Mouse (Mus musculus): ENCODE measurements at regions not wholly inside any gene's neighbourhood (a gene's known extent, or its start where the extent isn't known, plus 50 kb on each side); places are given as distances from the start of the nearest gene placed in this dataset.

DNA sequence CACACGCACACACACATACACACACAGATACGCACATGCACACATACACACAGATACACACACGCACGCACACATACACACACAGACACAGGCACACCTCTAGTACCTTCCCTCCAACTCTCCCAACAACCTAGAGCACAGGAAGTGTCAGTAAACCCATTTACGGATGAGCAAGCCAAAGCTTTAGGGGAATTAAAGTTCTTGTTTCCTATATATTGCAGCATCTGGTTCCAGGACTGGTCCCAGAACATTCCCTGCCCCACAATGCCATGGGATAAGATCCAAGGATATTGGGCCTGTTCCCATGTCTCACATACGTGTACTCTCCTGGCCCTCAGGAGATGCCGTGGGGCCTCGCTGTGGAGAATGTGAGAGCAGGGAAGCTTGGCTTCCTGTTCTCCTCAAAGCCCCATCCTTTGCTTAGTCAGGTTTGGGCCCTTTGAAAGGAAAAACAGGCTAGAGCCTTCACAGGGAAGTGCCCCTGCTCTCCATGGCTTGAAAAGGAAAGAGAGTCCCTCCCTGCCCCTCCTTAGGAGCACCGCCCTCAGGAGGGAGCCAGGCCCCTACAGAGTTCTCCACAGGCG, 75.9 kb downstream of the Zfp36l2 start:
- Histone ChIP-seq H3K36me3 (ENCODE audit: control insufficient read depth, insufficient read depth, low read length) (no peaks in the 10 kb centered on the region), H3K9ac (ENCODE audit: low read depth, low read length) (0 out of 2 replicates have a peak overlapping the region, but pooled peaks have one; percentile 35), H3K4me3 (ENCODE audit: low read depth, low read length) (no peak overlapping the region), H3K4me1 (ENCODE audit: control insufficient read depth, insufficient read depth, low read length) (peaks cover 20% of the 10 kb centered on the region), H3K27me3 (replicated peaks; ENCODE audit: control insufficient read depth, insufficient read depth, low read length) (no peaks in the 10 kb centered on the region), H3K27ac (replicated peaks; ENCODE audit: low read depth, low read length) (peak overlapping the region; percentile 82), H3K4me2 (ENCODE audit: low read depth, low read length) (no peak overlapping the region; the same call in 1 of the 2 replicates), H3K9me3 (ENCODE audit: control insufficient read depth, low read length) (no peaks in the 10 kb centered on the region)
- WGBS = 52% methylated on average over 9 of the region's 10 CpGs
- DNase-seq (ENCODE audit: low spot score) = peak; percentile 48
- ATAC-seq (ENCODE audit: low read depth) = no peak

DNA sequence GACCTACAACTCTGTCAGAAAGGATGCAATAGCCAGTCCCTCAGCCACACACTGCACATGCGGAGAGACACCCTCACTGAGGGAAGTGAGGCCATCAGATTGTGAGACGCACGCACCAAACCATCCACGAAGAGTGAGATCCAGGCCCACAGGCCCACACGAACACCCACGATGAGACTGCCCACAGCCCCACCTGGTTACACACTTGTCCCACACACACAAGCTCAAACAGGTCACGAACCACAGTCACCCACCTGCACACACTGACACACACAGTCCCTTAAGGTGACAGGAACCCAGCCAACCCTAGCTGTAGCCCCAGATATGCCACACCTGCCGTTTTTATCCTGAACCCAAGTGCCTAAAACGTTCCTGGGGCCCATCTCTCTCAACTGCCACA, 76.8 kb downstream of the Zfp36l2 start:
- H3K27ac ChIP-seq (replicated peaks; ENCODE audit: low read depth, low read length) = peak overlapping the region; percentile 39; the same call in 1 of the 2 replicates
- no peak overlapping the region for H3K9ac ChIP-seq (ENCODE audit: low read depth, low read length)
- ATAC-seq (ENCODE audit: low read depth) (no peak), DNase-seq (ENCODE audit: low spot score) (no peak)
- H3K36me3 ChIP-seq (ENCODE audit: control insufficient read depth, insufficient read depth, low read length) = no peaks in the 10 kb centered on the region
- no peaks in the 10 kb centered on the region for H3K27me3 ChIP-seq (replicated peaks; ENCODE audit: control insufficient read depth, insufficient read depth, low read length)
- H3K4me3 ChIP-seq (ENCODE audit: low read depth, low read length) = no peak overlapping the region
- H3K4me2 ChIP-seq (ENCODE audit: low read depth, low read length) = no peak overlapping the region
- WGBS = 87% methylated on average over 9 of the region's 9 CpGs
- no peaks in the 10 kb centered on the region for H3K9me3 ChIP-seq (ENCODE audit: control insufficient read depth, low read length)
- H3K4me1 ChIP-seq (ENCODE audit: control insufficient read depth, insufficient read depth, low read length) = peaks cover 16% of the 10 kb centered on the region

DNA sequence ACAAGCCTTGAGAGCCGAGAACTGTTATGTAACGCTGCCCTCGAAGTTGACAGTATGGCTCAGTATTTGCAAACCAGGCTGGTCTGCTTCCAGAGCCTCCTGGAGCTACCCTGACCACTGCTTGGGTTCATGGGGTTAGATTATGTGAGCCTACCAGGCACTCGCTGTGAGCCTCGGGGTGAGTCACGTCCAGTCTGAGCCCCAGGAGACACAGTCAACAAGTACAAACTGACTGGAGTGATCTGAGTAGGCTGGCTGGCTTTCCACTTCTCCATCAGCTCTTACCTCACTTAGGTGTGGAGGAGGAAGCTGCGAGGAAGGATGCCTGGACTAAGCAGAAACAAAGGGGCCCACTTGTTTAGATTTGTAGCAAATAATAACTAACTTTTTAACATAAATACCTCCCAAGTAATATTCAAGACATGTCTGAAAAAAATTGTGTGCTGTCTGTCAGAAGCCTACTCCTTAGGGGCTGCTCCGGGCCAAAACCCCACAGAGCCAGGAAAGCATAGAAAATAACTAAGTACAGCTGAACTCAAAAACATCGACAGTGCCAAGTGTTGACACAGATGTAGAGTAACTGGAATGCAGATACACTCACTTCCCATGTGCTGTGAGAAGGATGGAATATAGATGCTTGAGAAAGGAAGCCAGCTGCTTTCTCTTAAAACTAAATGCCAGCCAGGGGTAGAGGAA, 77.6 kb downstream of the Zfp36l2 start:
- H3K36me3 ChIP-seq (ENCODE audit: control insufficient read depth, insufficient read depth, low read length) = no peaks in the 10 kb centered on the region
- H3K4me1 ChIP-seq (ENCODE audit: control insufficient read depth, insufficient read depth, low read length) = peaks cover 11% of the 10 kb centered on the region
- no peak overlapping the region for H3K4me3 ChIP-seq (ENCODE audit: low read depth, low read length)
- H3K9ac ChIP-seq (ENCODE audit: low read depth, low read length) = no peak overlapping the region
- WGBS = 52% methylated on average over 9 of the region's 9 CpGs
- no peak; the same call in 1 of the 2 replicates for ATAC-seq (ENCODE audit: low read depth)
- peak overlapping the region; percentile 53; the same call in 1 of the 2 replicates for H3K27ac ChIP-seq (replicated peaks; ENCODE audit: low read depth, low read length)
- H3K9me3 ChIP-seq (ENCODE audit: control insufficient read depth, low read length) = no peaks in the 10 kb centered on the region
- peak; percentile 83 for DNase-seq (ENCODE audit: low spot score)
- no peaks in the 10 kb centered on the region for H3K27me3 ChIP-seq (replicated peaks; ENCODE audit: control insufficient read depth, insufficient read depth, low read length)
- no peak overlapping the region for H3K4me2 ChIP-seq (ENCODE audit: low read depth, low read length)

DNA sequence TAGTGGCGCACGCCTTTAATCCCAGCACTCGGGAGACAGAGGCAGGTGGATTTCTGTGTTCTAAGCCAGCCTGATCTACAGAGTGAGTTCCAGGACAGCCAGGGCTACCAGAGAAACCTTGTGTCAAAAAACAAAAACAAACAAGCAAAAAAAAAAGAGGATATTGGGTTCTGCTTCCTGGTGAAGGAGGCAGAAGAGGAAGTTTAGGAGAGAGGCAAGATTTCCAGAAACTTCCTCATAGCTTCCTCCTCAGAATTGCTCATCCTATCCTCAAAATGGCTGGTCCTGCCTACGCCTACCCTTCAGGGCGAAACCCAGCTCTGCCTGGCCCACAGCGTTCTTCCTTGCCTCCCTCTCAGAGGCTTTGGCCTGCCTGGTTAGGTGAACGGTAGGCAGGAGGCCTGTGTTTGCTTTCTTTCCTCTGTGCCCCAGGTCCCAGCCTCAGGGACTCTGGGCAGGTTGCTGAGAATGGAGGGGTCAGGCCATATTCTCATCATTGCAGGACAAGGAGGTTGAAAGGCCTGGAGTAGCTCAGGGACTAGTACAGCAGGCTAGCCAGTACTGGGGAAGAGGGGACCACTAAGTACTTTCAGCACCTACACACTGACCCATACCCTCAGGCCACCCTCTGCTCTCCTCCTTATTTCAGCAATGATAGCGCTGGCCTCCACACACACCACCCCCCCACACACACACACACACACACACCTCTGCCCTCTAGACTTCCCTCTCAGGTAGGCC, 79.6 kb downstream of the Zfp36l2 start:
- H3K4me2 ChIP-seq (ENCODE audit: low read depth, low read length) = no peak overlapping the region
- H3K27me3 ChIP-seq (replicated peaks; ENCODE audit: control insufficient read depth, insufficient read depth, low read length) = no peaks in the 10 kb centered on the region
- DNase-seq (ENCODE audit: low spot score) = no peak
- no peak overlapping the region for H3K27ac ChIP-seq (replicated peaks; ENCODE audit: low read depth, low read length)
- no peaks in the 10 kb centered on the region for H3K36me3 ChIP-seq (ENCODE audit: control insufficient read depth, insufficient read depth, low read length)
- 82% methylated on average over 8 of the region's 8 CpGs for WGBS
- peaks cover 19% of the 10 kb centered on the region for H3K4me1 ChIP-seq (ENCODE audit: control insufficient read depth, insufficient read depth, low read length)
- no peak for ATAC-seq (ENCODE audit: low read depth)
- H3K9me3 ChIP-seq (ENCODE audit: control insufficient read depth, low read length) = no peaks in the 10 kb centered on the region
- H3K4me3 ChIP-seq (ENCODE audit: low read depth, low read length) = no peak overlapping the region
- H3K9ac ChIP-seq (ENCODE audit: low read depth, low read length) = no peak overlapping the region

DNA sequence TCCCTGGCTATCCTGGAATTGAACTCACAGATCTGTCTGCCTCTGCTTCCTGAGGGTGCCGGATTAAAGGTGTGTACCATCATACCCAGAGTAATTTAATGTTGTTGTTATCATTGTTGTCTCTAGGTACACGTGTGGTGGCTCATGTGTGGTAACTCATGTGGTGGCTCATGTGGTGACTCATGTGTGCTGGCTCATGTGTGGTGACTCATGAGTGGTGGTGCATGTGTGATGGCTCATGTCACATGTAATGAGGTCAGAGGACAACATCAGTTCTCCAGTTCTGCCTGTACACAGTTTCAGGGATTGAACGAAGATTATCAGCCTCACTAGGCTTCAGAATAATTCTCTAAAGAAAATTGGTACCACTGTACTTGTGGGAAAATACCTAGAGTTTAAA, 80.2 kb downstream of the Zfp36l2 start:
- H3K27me3 ChIP-seq (replicated peaks; ENCODE audit: control insufficient read depth, insufficient read depth, low read length) = no peaks in the 10 kb centered on the region
- no peak overlapping the region for H3K9ac ChIP-seq (ENCODE audit: low read depth, low read length)
- no peak overlapping the region for H3K27ac ChIP-seq (replicated peaks; ENCODE audit: low read depth, low read length)
- ATAC-seq (ENCODE audit: low read depth) (no peak), DNase-seq (ENCODE audit: low spot score) (no peak)
- WGBS = 72% methylated on average over 3 of the region's 3 CpGs
- H3K4me1 ChIP-seq (ENCODE audit: control insufficient read depth, insufficient read depth, low read length) = peaks cover 16% of the 10 kb centered on the region
- no peak overlapping the region for H3K4me3 ChIP-seq (ENCODE audit: low read depth, low read length)
- no peaks in the 10 kb centered on the region for H3K36me3 ChIP-seq (ENCODE audit: control insufficient read depth, insufficient read depth, low read length)
- H3K9me3 ChIP-seq (ENCODE audit: control insufficient read depth, low read length) = no peaks in the 10 kb centered on the region
- no peak overlapping the region for H3K4me2 ChIP-seq (ENCODE audit: low read depth, low read length)

DNA sequence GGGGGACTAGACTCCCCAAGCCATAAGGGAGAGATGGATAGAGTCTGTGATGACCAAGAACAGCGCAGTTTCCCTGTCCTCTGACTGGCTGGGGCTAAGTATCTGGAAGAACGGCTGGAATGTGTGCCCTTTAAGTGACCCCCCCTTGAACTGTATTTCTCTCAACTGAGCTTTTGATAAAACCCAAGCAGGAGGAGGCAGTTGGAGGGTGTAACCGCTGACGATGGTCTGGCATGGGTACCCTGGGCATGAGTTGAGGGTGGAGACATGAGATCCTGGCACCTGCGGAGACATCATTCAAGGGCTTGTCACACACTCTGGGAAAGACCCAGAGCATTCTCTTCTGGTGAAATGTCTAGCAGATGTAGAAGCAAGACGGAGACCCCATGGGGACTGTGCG, 83.5 kb downstream of the Zfp36l2 start:
- no peaks in the 10 kb centered on the region for H3K9me3 ChIP-seq (ENCODE audit: control insufficient read depth, low read length)
- no peaks in the 10 kb centered on the region for H3K36me3 ChIP-seq (ENCODE audit: control insufficient read depth, insufficient read depth, low read length)
- H3K27ac ChIP-seq (replicated peaks; ENCODE audit: low read depth, low read length) = no peak overlapping the region
- ATAC-seq (ENCODE audit: low read depth) (no peak), DNase-seq (ENCODE audit: low spot score) (no peak)
- no peaks in the 10 kb centered on the region for H3K27me3 ChIP-seq (replicated peaks; ENCODE audit: control insufficient read depth, insufficient read depth, low read length)
- peaks cover 16% of the 10 kb centered on the region for H3K4me1 ChIP-seq (ENCODE audit: control insufficient read depth, insufficient read depth, low read length)
- no peak overlapping the region for H3K4me2 ChIP-seq (ENCODE audit: low read depth, low read length)
- no peak overlapping the region for H3K9ac ChIP-seq (ENCODE audit: low read depth, low read length)
- 66% methylated on average over 7 of the region's 7 CpGs for WGBS
- no peak overlapping the region for H3K4me3 ChIP-seq (ENCODE audit: low read depth, low read length)

DNA sequence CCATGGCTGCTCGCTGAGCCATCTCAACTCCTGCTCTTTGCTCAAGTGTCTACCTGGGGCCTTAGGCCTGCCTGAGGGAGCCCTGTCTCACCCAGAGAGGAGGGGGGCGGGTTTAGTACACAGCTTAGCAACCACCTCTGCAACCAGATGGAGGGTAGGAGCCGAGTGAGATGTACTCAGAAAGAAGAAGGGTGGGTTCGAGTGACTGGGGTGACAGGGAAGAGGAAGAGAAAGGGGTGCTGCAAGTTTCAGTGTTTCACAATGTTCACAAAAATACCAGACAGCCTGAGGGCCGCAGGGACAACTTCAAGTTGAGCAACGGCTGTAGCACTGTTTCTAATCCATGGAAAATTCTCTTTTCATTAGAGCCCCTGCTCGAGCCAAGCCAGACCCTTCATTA, 84.4 kb downstream of the Zfp36l2 start:
- ATAC-seq (ENCODE audit: low read depth) (no peak), DNase-seq (ENCODE audit: low spot score) (no peak)
- 53% methylated on average over 7 of the region's 7 CpGs for WGBS

DNA sequence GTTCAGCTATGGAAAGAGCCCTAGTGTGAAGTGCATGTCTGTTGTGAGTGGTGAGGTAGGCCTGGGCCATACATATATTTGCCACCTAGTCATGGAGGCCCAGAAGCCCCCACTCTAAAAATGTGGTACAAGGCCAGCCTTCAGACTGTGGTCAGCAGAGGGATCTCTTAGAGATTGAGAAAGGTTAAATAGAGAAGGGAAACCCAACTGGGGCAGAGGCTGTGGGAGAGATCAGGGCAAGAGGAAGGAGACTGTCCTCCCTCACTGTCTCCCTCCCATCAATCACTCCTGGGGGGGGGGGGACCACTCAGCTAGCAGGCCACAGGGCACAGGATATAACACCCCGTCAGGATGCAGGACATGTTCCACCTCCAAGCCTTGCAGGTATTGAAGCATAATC, 86.1 kb downstream of the Zfp36l2 start:
- WGBS = 100% methylated on average over 1 of the region's 1 CpGs
- no peaks in the 10 kb centered on the region for H3K36me3 ChIP-seq (ENCODE audit: control insufficient read depth, insufficient read depth, low read length)
- H3K9ac ChIP-seq (ENCODE audit: low read depth, low read length) = no peak overlapping the region
- no peak overlapping the region for H3K4me2 ChIP-seq (ENCODE audit: low read depth, low read length)
- no peak overlapping the region for H3K27ac ChIP-seq (replicated peaks; ENCODE audit: low read depth, low read length)
- no peak for ATAC-seq (ENCODE audit: low read depth)
- no peaks in the 10 kb centered on the region for H3K9me3 ChIP-seq (ENCODE audit: control insufficient read depth, low read length)
- no peak overlapping the region for H3K4me3 ChIP-seq (ENCODE audit: low read depth, low read length)
- H3K27me3 ChIP-seq (replicated peaks; ENCODE audit: control insufficient read depth, insufficient read depth, low read length) = no peaks in the 10 kb centered on the region
- H3K4me1 ChIP-seq (ENCODE audit: control insufficient read depth, insufficient read depth, low read length) = peaks cover 18% of the 10 kb centered on the region
- DNase-seq (ENCODE audit: low spot score) = no peak

More for the DNA sequence above, 84.4 kb downstream of the Zfp36l2 start:
- Histone ChIP-seq H3K9me3 (ENCODE audit: control insufficient read depth, low read length) (no peaks in the 10 kb centered on the region), H3K4me3 (ENCODE audit: low read depth, low read length) (no peak overlapping the region), H3K27ac (replicated peaks; ENCODE audit: low read depth, low read length) (no peak overlapping the region), H3K27me3 (replicated peaks; ENCODE audit: control insufficient read depth, insufficient read depth, low read length) (no peaks in the 10 kb centered on the region), H3K4me2 (ENCODE audit: low read depth, low read length) (no peak overlapping the region), H3K4me1 (ENCODE audit: control insufficient read depth, insufficient read depth, low read length) (peaks cover 16% of the 10 kb centered on the region), H3K9ac (ENCODE audit: low read depth, low read length) (no peak overlapping the region), H3K36me3 (ENCODE audit: control insufficient read depth, insufficient read depth, low read length) (no peaks in the 10 kb centered on the region)

Data from embryonic facial prominence, embryonic 14.5 days (tissue).